Mouse (Mus musculus) CD4-positive, CD25-positive, alpha-beta regulatory T cell, adult 9 weeks (primary cell): ENCODE measurements around the gene 4930578C19Rik. TPM values are rescaled to one million over a fixed set of nuclear protein-coding genes. Genes with fewer than 3 reads are reported as not detected.

Experiments
- polyA plus RNA-seq: library from polyadenylated mRNA; unstranded; fragments of 100-300 nt; shearing (Covaris generic); gene quantifications from one replicate; pipeline ENCODE4 v1.2.1, GENCODE M21; 2017

The 4930578C19Rik gene
- not detected for polyA plus RNA-seq

DNA sequence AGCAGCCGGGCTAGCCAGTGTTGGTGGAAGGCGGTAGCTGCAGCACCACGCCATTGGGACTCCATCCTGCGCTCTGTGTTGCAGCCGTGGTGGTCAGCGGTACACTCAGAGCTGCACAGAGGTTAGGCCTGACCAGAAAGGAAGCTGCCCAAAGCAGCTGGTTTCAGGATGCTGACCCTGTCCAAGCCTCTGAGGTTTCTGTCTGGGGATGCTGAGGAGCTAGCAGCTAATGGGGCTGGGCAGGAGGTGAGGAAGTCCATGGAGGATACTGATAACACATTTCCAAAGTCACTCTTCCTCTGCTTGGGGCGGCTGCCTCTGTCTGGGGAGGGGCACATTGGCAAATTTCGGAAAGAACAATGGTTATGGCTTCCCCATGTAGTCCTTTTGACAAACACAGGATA lies at the start of gene 4930578C19Rik:
Gene 4930578C19Rik (minus strand): TSS at position 200 of the 404 bp plus-strand sequence.

